19 mouse cellular contexts compared by ENCODE assay signal in the genomic region with DNA sequence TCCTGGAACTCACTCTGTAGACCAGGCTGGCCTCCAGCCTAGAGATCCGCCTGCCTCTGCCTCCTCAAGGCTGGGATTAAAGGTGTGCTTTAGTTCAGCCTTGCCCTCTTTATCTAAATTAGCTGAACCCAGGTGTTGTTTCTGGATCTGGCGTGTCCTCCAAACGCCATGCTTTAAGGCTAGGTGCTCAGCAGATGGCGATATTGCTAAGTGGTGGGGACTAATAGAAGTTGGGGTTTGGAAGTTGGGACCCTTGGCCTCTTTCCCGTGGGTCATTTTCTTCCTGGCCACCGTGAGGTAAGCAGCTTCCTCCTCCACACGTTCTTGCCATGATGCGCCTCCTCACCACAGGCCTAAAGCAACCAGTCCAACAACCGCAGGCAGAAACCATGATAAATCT.
A peak's percentile ranks its signal among the peaks of the same experiment; 100 is the strongest.
DNase-seq lines count a peak whose midpoint lies in the region; ATAC-seq and TF ChIP-seq lines count a peak whose summit lies in the region.
"Had no signal": no experiment of that assay in that cellular context is flagged by ENCODE, and none has a peak within 500 bp of the region (broad histone marks: within the 10 kb centered on the region; RNA-seq: fewer than 3 reads in every experiment).

No protein-coding gene starts in this region.

- no peaks in the 10 kb centered on the region for H3K9me3 ChIP-seq in hindbrain, postnatal 0 days (ENCODE audit: low read length)
- no peaks in the 10 kb centered on the region for H3K9me3 ChIP-seq in hindbrain, embryonic 14.5 days (ENCODE audit: control insufficient read depth, low read length)
- no peaks in the 10 kb centered on the region for H3K9me3 ChIP-seq in lung, postnatal 0 days (ENCODE audit: low read length)
- H3K9me3 ChIP-seq in ES-E14 (ENCODE audit: control insufficient read depth, insufficient read depth, low read depth, low read length) = no peaks in the 10 kb centered on the region
- H3K9me3 ChIP-seq in neural tube, embryonic 15.5 days (replicated peaks) = no peaks in the 10 kb centered on the region
- H3K9me3 ChIP-seq: forebrain, embryonic 10.5 days; hindbrain, embryonic 12.5 days; limb, embryonic 10.5 days; stomach, embryonic 15.5 days had no signal

- no peaks in the 10 kb centered on the region for H3K4me1 ChIP-seq in hindbrain, postnatal 0 days (ENCODE audit: insufficient read depth, low read length)
- no peaks in the 10 kb centered on the region for H3K4me1 ChIP-seq in hindbrain, embryonic 14.5 days (replicated peaks; ENCODE audit: control insufficient read depth, insufficient read depth, low read length)
- no peaks in the 10 kb centered on the region for H3K4me1 ChIP-seq in lung, postnatal 0 days (ENCODE audit: insufficient read depth, low read depth, low read length)
- no peaks in the 10 kb centered on the region for H3K4me1 ChIP-seq in ES-E14 (ENCODE audit: control insufficient read depth in 2 of 2, insufficient read depth in 2 of 2, low read length in 2 of 2, poor library complexity in 1 of 2)
- H3K4me1 ChIP-seq in neural tube, embryonic 15.5 days = no peaks in the 10 kb centered on the region
- H3K4me1 ChIP-seq: forebrain, embryonic 10.5 days; hindbrain, embryonic 12.5 days; megakaryocyte, embryonic 14.5 days; stomach, embryonic 15.5 days had no signal

- in situ Hi-C loops in ES-E14 (cut with MboI; ENCODE audit: low sequenced_read_pairs in 2 of 2, unreplicated experiment in 2 of 2) = no loop called here

- no peaks in the 10 kb centered on the region for H3K36me3 ChIP-seq in hindbrain, postnatal 0 days (ENCODE audit: insufficient read depth, low read length)
- no peaks in the 10 kb centered on the region for H3K36me3 ChIP-seq in hindbrain, embryonic 14.5 days (replicated peaks; ENCODE audit: control insufficient read depth, insufficient read depth)
- no peaks in the 10 kb centered on the region for H3K36me3 ChIP-seq in lung, postnatal 0 days (ENCODE audit: insufficient read depth, low read length)
- no peaks in the 10 kb centered on the region for H3K36me3 ChIP-seq in ES-E14 (ENCODE audit: control insufficient read depth, insufficient read depth, low read length, poor library complexity, severe bottlenecking)
- no peaks in the 10 kb centered on the region for H3K36me3 ChIP-seq in neural tube, embryonic 15.5 days
- H3K36me3 ChIP-seq: forebrain, embryonic 10.5 days; hindbrain, embryonic 12.5 days; limb, embryonic 10.5 days; stomach, embryonic 15.5 days had no signal

- H3K9ac ChIP-seq in hindbrain, postnatal 0 days (replicated peaks; ENCODE audit: low read length) = no peak overlapping the region
- H3K9ac ChIP-seq in hindbrain, embryonic 14.5 days = no peak overlapping the region
- no peak overlapping the region for H3K9ac ChIP-seq in lung, postnatal 0 days (replicated peaks; ENCODE audit: low read depth)
- no peak overlapping the region for H3K9ac ChIP-seq in ES-E14 (ENCODE audit: insufficient read depth, low read depth, low read length, poor library complexity, severe bottlenecking)
- H3K9ac ChIP-seq in neural tube, embryonic 15.5 days (replicated peaks) = no peak overlapping the region
- H3K9ac ChIP-seq: hindbrain, embryonic 12.5 days; liver, embryonic 14.5 days; stomach, embryonic 15.5 days had no signal

- no peak for DNase-seq in hindbrain, postnatal 0 days (ENCODE audit: low spot score)
- DNase-seq in hindbrain, embryonic 14.5 days (ENCODE audit: low spot score) = no peak
- DNase-seq in lung, postnatal 0 days (ENCODE audit: low spot score) = no peak
- no peak for DNase-seq in lung, adult 18-20 months
- DNase-seq in ES-E14 (ENCODE audit: low read depth, low spot score) = no peak
- DNase-seq: cerebellum, adult 11-12 months; gastrocnemius, postnatal 10 days; heart, adult 18-20 months; kidney, adult 11 months; lung, postnatal 14 days had no signal

- H3K4me2 ChIP-seq in hindbrain, postnatal 0 days (ENCODE audit: low read depth, low read length) = no peak overlapping the region
- H3K4me2 ChIP-seq in hindbrain, embryonic 14.5 days (replicated peaks) = no peak overlapping the region
- H3K4me2 ChIP-seq in lung, postnatal 0 days (replicated peaks; ENCODE audit: low read depth, low read length) = no peak overlapping the region
- no peak overlapping the region for H3K4me2 ChIP-seq in neural tube, embryonic 15.5 days
- H3K4me2 ChIP-seq: hindbrain, embryonic 12.5 days; stomach, embryonic 15.5 days had no signal

- ATAC-seq in hindbrain, postnatal 0 days = no peak
- no peak for ATAC-seq in hindbrain, embryonic 14.5 days (ENCODE audit: low FRiP score)
- no peak for ATAC-seq in lung, postnatal 0 days
- ATAC-seq in neural tube, embryonic 15.5 days (ENCODE audit: low FRiP score) = no peak
- no peak for ATAC-seq in erythroid progenitor cell, adult 5-6 weeks (replicated peaks; ENCODE audit: low FRiP score, poor library complexity, severe bottlenecking)
- ATAC-seq: midbrain, embryonic 16.5 days had no signal

- 0 out of 2 replicates have a peak, but pooled peaks have one; percentile 28 for TF ChIP-seq CTCF in hindbrain, postnatal 0 days (IDR thresholded peaks at IDR 0.05; ENCODE audit: low read depth)
- TF ChIP-seq CTCF in lung, postnatal 0 days (IDR thresholded peaks at IDR 0.05) = peak; percentile 38

- 89% methylated on average over 9 of the region's 9 CpGs for WGBS in hindbrain, postnatal 0 days
- 91% methylated on average over 9 of the region's 9 CpGs for WGBS in hindbrain, embryonic 14.5 days
- WGBS in lung, postnatal 0 days = 83% methylated on average over 9 of the region's 9 CpGs
- 89% methylated on average over 9 of the region's 9 CpGs for WGBS in neural tube, embryonic 15.5 days

- TF ChIP-seq EP300 in lung, postnatal 0 days (IDR thresholded peaks at IDR 0.05) = no peak

- H3K27me3 ChIP-seq in hindbrain, postnatal 0 days (ENCODE audit: insufficient read depth, low read length) = no peaks in the 10 kb centered on the region
- no peaks in the 10 kb centered on the region for H3K27me3 ChIP-seq in hindbrain, embryonic 14.5 days (ENCODE audit: control insufficient read depth, insufficient read depth, low read length)
- H3K27me3 ChIP-seq in lung, postnatal 0 days (replicated peaks; ENCODE audit: insufficient read depth, low read length) = no peaks in the 10 kb centered on the region
- no peaks in the 10 kb centered on the region for H3K27me3 ChIP-seq in neural tube, embryonic 15.5 days (replicated peaks)
- H3K27me3 ChIP-seq: hindbrain, embryonic 12.5 days; stomach, embryonic 15.5 days had no signal

- no peak overlapping the region for H3K4me3 ChIP-seq in hindbrain, postnatal 0 days (ENCODE audit: low read length)
- H3K4me3 ChIP-seq in hindbrain, embryonic 14.5 days (replicated peaks; ENCODE audit: low read length) = no peak overlapping the region
- no peak overlapping the region for H3K4me3 ChIP-seq in lung, postnatal 0 days (ENCODE audit: low read depth, low read length)
- H3K4me3 ChIP-seq in ES-E14 (ENCODE audit: insufficient read depth in 1 of 2, low read depth in 1 of 2, low read length in 2 of 2, poor library complexity in 1 of 2, severe bottlenecking in 1 of 2) = no peak overlapping the region
- no peak overlapping the region for H3K4me3 ChIP-seq in neural tube, embryonic 15.5 days (replicated peaks)
- H3K4me3 ChIP-seq: forebrain, embryonic 10.5 days; hindbrain, embryonic 12.5 days; limb, embryonic 10.5 days; megakaryocyte, embryonic 14.5 days; stomach, embryonic 15.5 days had no signal

- H3K27ac ChIP-seq in hindbrain, postnatal 0 days = no peak overlapping the region
- H3K27ac ChIP-seq in hindbrain, embryonic 14.5 days = no peak overlapping the region
- no peak overlapping the region for H3K27ac ChIP-seq in lung, postnatal 0 days (ENCODE audit: low read length)
- no peak overlapping the region for H3K27ac ChIP-seq in ES-E14 (ENCODE audit: insufficient read depth, low read depth, low read length, poor library complexity, severe bottlenecking)
- no peak overlapping the region for H3K27ac ChIP-seq in neural tube, embryonic 15.5 days (replicated peaks)
- H3K27ac ChIP-seq: forebrain, embryonic 10.5 days; hindbrain, embryonic 12.5 days; limb, embryonic 10.5 days; liver, embryonic 14.5 days; stomach, embryonic 15.5 days had no signal

TF ChIP-seq in ES-E14, 5 proteins besides CTCF, POLR2A, EP300 and RAD21:
- peak; percentile 66; the same call in 1 of the 2 replicates for TF ChIP-seq ZC3H11A (IDR thresholded peaks at IDR 0.05; ENCODE audit: borderline replicate concordance, low read depth, low read length)
- no peak for TF ChIP-seq HCFC1 (IDR thresholded peaks at IDR 0.05; ENCODE audit: borderline replicate concordance, insufficient read depth, low read length)
